Mouse (Mus musculus) forebrain, embryonic 11.5 days (tissue): ENCODE data around the gene Rab14. TPM values are rescaled to one million over a fixed set of nuclear protein-coding genes. Genes with fewer than 3 reads are reported as not detected.

Experiments
- ATAC-seq: fragments of 200-750 bp; cut with Nextera tagmentation; replicated peaks from 2 replicates; pipeline ENCODE4 v1.8.0; 2017; ENCODE audit warnings: moderate TSS enrichment; ENCODE audit not compliant: low FRiP score
- DNase-seq: peaks from one replicate; pipeline ENCODE4 v3.0.0-alpha.2; 2017; ENCODE audit warnings: low spot score
- H3K27ac ChIP-seq: fragments of 300-500 bp; sonication (generic); 2 replicates; pipeline ENCODE4 v1.5.1; 2014; ENCODE audit warnings: low read depth, low read length
- H3K27me3 ChIP-seq: fragments of 300-500 bp; sonication (generic); 2 replicates; pipeline ENCODE4 v1.6.1; 2014; ENCODE audit warnings: mild to moderate bottlenecking, low read length, mixed read lengths; ENCODE audit not compliant: control insufficient read depth, insufficient read depth
- H3K36me3 ChIP-seq: fragments of 300-500 bp; sonication (generic); 2 replicates; pipeline ENCODE4 v1.6.1; 2014; ENCODE audit warnings: mild to moderate bottlenecking, low read length, moderate library complexity, mixed read lengths; ENCODE audit not compliant: control insufficient read depth, insufficient read depth
- H3K4me1 ChIP-seq: fragments of 300-500 bp; sonication (generic); replicated peaks from 2 replicates; pipeline ENCODE4 v1.6.1; 2014; ENCODE audit warnings: low read length, mixed read lengths; ENCODE audit not compliant: control insufficient read depth, insufficient read depth
- H3K4me2 ChIP-seq: fragments of 300-500 bp; sonication (generic); 2 replicates; pipeline ENCODE4 v1.6.1; 2014; ENCODE audit warnings: low read depth, mild to moderate bottlenecking, low read length, moderate library complexity, mixed read lengths; ENCODE audit not compliant: severe bottlenecking
- H3K4me3 ChIP-seq: fragments of 300-500 bp; sonication (generic); 2 replicates; pipeline ENCODE4 v1.5.1; 2014; ENCODE audit warnings: low read depth, low read length
- H3K9ac ChIP-seq: fragments of 300-500 bp; sonication (generic); 2 replicates; pipeline ENCODE4 v1.6.1; 2014; ENCODE audit warnings: low read length
- H3K9me3 ChIP-seq: fragments of 300-500 bp; sonication (generic); 2 replicates; pipeline ENCODE4 v1.6.1; 2016; ENCODE audit warnings: low read length, mixed read lengths; ENCODE audit not compliant: control insufficient read depth
- WGBS: fragments of 180-500 bp; shearing (Covaris S2); extraction: QIAGEN DNeasy Blood & Tissue Kit; methylation state at CpG from one replicate; pipeline ENCODE4 v1.1.7; 2014; 5-methylcytosine and 5-hydroxymethylcytosine counted together
- polyA plus RNA-seq: library from polyadenylated mRNA; unstranded; fragments of >200 nt; fragmentation: Nextera tagmentation; extraction: Ambion mirVana; gene quantifications from 2 replicates; pipeline ENCODE4 v1.2.1, GENCODE M21; 2014

The Rab14 gene
- 249 and 271 TPM in 2 replicates for polyA plus RNA-seq

- Histone ChIP-seq H3K9me3 (no peaks in the 10 kb centered on the region), H3K4me2 (peak within 1 kb of the TSS; percentile 72), H3K9ac (peak within 1 kb of the TSS; percentile 99), H3K4me3 (peak within 1 kb of the TSS; percentile 99), H3K4me1 (peaks cover 6% of the 10 kb centered on the region; the same call in 1 of the 2 replicates), H3K27ac (peak within 1 kb of the TSS; percentile 90), H3K36me3 (no peaks in the 10 kb centered on the region), H3K27me3 (no peaks in the 10 kb centered on the region)
- peak; percentile 98 for ATAC-seq
- peak; percentile 100 for DNase-seq
- under 1% methylated on average over 41 of the region's 47 CpGs for WGBS
Measured at GRCm38 (mm10) chr2:35200898-35201668, at the start of gene Rab14. TSS of gene Rab14 (minus strand) at chr2:35201120.

GRCm38 (mm10) chr2:35247763-35248162 is 46.8 kb upstream of the Rab14 start:
- no peak overlapping the region for H3K4me2 ChIP-seq
- H3K27ac ChIP-seq, result no peak overlapping the region
- ATAC-seq (no peak), DNase-seq (no peak)
- no peaks in the 10 kb centered on the region for H3K9me3 ChIP-seq
- no peaks in the 10 kb centered on the region for H3K36me3 ChIP-seq
- H3K4me1 ChIP-seq, result peaks cover 3% of the 10 kb centered on the region; the same call in 1 of the 2 replicates
- 75% methylated on average over 5 of the region's 5 CpGs for WGBS
- no peaks in the 10 kb centered on the region for H3K27me3 ChIP-seq
- H3K9ac ChIP-seq, result no peak overlapping the region
- no peak overlapping the region for H3K4me3 ChIP-seq

- 44% methylated on average over 3 of the region's 3 CpGs for WGBS
- Histone ChIP-seq H3K9me3 (no peaks in the 10 kb centered on the region), H3K4me1 (no peaks in the 10 kb centered on the region), H3K9ac (no peak overlapping the region), H3K36me3 (no peaks in the 10 kb centered on the region), H3K27me3 (no peaks in the 10 kb centered on the region), H3K27ac (no peak overlapping the region), H3K4me3 (no peak overlapping the region), H3K4me2 (no peak overlapping the region)
- DNase-seq (no peak), ATAC-seq (no peak)
Measured at GRCm38 (mm10) chr2:35244241-35244640, 43.3 kb upstream of the Rab14 start.

GRCm38 (mm10) chr2:35235021-35235420 is 34.1 kb upstream of the Rab14 start:
- H3K4me1 ChIP-seq, result peaks cover 2% of the 10 kb centered on the region; the same call in 1 of the 2 replicates
- ATAC-seq (no peak), DNase-seq (no peak)
- no peaks in the 10 kb centered on the region for H3K36me3 ChIP-seq
- no peak overlapping the region for H3K27ac ChIP-seq
- H3K9ac ChIP-seq, result no peak overlapping the region
- WGBS, result 84% methylated on average over 6 of the region's 6 CpGs
- H3K27me3 ChIP-seq, result no peaks in the 10 kb centered on the region
- H3K9me3 ChIP-seq, result no peaks in the 10 kb centered on the region
- no peak overlapping the region for H3K4me2 ChIP-seq
- no peak overlapping the region for H3K4me3 ChIP-seq

- H3K9ac ChIP-seq, result no peak overlapping the region
- ATAC-seq (no peak), DNase-seq (no peak)
- WGBS, result 30% methylated on average over 3 of the region's 3 CpGs
- no peak overlapping the region for H3K4me2 ChIP-seq
- H3K4me1 ChIP-seq, result peaks cover 2% of the 10 kb centered on the region; the same call in 1 of the 2 replicates
- no peaks in the 10 kb centered on the region for H3K36me3 ChIP-seq
- H3K27ac ChIP-seq, result no peak overlapping the region
- H3K4me3 ChIP-seq, result no peak overlapping the region
- no peaks in the 10 kb centered on the region for H3K9me3 ChIP-seq
- H3K27me3 ChIP-seq, result no peaks in the 10 kb centered on the region
Measured at GRCm38 (mm10) chr2:35233898-35234297, 33.0 kb upstream of the Rab14 start.

- H3K27me3 ChIP-seq, result no peaks in the 10 kb centered on the region
- ATAC-seq (no peak), DNase-seq (no peak)
- peaks cover 2% of the 10 kb centered on the region; the same call in 1 of the 2 replicates for H3K4me1 ChIP-seq
- H3K36me3 ChIP-seq, result no peaks in the 10 kb centered on the region
- WGBS, result 71% methylated on average over 17 of the region's 17 CpGs
- no peak overlapping the region for H3K4me3 ChIP-seq
- no peak overlapping the region for H3K4me2 ChIP-seq
- no peak overlapping the region for H3K27ac ChIP-seq
- H3K9ac ChIP-seq, result no peak overlapping the region
- H3K9me3 ChIP-seq, result no peaks in the 10 kb centered on the region
Measured at GRCm38 (mm10) chr2:35232595-35233445, 31.9 kb upstream of the Rab14 start.

- H3K4me2 ChIP-seq, result no peak overlapping the region
- no peak overlapping the region for H3K4me3 ChIP-seq
- peaks cover 2% of the 10 kb centered on the region; the same call in 1 of the 2 replicates for H3K4me1 ChIP-seq
- ATAC-seq, result no peak
- no peak overlapping the region for H3K9ac ChIP-seq
- no peaks in the 10 kb centered on the region for H3K9me3 ChIP-seq
- no peaks in the 10 kb centered on the region for H3K27me3 ChIP-seq
- 81% methylated on average over 2 of the region's 2 CpGs for WGBS
- H3K27ac ChIP-seq, result no peak overlapping the region
- no peak for DNase-seq
- H3K36me3 ChIP-seq, result no peaks in the 10 kb centered on the region
Measured at GRCm38 (mm10) chr2:35231871-35232270, 31.0 kb upstream of the Rab14 start.

GRCm38 (mm10) chr2:35230215-35230614 is 29.3 kb upstream of the Rab14 start:
- Histone ChIP-seq H3K9me3 (no peaks in the 10 kb centered on the region), H3K4me3 (no peak overlapping the region), H3K9ac (no peak overlapping the region), H3K27me3 (no peaks in the 10 kb centered on the region), H3K36me3 (no peaks in the 10 kb centered on the region), H3K27ac (no peak overlapping the region), H3K4me1 (peaks cover 2% of the 10 kb centered on the region; the same call in 1 of the 2 replicates), H3K4me2 (no peak overlapping the region)
- DNase-seq (no peak), ATAC-seq (no peak)
- WGBS, result 17% methylated on average over 8 of the region's 8 CpGs
